Mouse (Mus musculus): ENCODE data around the gene Magee1. TPM values are rescaled to one million over a fixed set of nuclear protein-coding genes. Genes with fewer than 3 reads are reported as not detected.
"Not testable (repeated sequence)": the region's sequence is repeated elsewhere in the genome, so short reads cannot be mapped to it uniquely, and the experiment has no call there.

Gene Magee1
- total RNA-seq (2014; fragmentation: Nextera tagmentation) (1.2 and 2.3 TPM in 2 replicates), total RNA-seq (2017) (1.8 and 2.6 TPM in 2 replicates)

DNA sequence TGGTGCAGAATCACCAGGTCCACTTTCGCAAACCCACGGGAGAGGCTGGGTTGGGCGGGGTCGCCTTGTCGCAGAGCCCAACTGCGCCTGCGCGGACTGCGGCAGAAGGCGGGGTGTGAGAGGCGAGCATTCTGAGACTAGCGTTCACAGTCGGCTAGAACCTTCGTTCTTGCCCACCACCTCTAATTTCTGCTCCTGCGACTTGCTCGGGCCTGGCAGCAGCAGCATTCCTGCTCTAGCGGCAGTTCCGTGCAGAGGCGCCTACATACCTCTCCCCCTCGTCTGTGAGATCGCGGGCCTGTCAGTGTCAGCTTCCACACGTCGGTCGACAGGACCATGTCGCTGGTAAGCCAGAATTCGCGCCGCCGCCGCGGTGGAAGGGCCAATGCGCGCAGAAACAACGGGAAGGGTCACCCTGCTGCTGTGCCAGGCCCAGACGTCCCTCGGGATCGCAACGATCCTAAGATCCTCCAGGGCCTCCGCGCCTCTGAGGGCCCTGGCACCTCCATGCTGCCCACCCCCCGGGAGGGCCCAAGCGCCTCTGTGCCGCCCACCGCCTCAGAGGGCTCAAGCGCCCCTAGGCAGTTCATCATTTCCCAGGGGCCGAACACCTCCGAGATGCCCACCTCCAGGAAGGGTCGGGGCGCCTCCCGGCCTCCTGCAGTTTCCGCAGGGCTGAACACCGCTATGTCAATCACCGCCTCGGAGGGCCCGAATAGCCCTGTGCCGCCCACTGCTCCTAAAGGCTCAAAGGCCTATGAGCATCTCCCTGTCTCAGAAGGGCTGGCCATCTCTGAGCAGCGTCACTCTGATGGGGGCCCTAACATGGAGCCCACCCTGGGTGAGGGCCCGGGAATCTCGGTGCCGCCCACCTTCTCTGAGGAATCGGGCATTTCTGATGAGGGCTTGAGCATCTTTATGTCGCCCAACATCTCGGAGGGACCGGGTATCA is at the start of gene Magee1:
Gene Magee1 (plus strand): TSS at position 104 of the 952 bp plus-strand sequence.
- peak; percentile 82 for ATAC-seq (replicated peaks; ENCODE audit: low FRiP score, low TSS enrichment, poor library complexity, severe bottlenecking)

DNA sequence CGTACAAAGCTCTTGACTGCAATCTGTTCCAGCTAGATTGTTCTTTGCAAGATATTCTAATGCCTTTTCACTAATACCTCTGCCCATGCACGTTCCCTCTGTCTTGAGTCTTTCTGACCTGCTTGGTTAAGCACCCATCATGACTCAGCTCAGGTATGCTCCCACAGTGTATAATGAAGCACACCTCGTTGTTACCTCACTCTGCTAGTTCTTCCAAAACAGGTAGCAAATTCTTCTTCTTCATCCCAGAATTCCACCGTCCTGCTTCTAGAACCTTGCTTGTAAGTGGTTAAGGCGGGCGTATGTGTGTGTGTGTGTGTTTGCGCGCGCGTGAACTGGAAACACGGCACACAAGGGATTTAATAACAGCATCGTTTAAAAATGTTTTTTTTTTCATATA is 41.0 kb upstream of the Magee1 start:
- ATAC-seq (replicated peaks; ENCODE audit: low FRiP score, low TSS enrichment, poor library complexity, severe bottlenecking), result peak; percentile 42; the same call in 1 of the 2 replicates

DNA sequence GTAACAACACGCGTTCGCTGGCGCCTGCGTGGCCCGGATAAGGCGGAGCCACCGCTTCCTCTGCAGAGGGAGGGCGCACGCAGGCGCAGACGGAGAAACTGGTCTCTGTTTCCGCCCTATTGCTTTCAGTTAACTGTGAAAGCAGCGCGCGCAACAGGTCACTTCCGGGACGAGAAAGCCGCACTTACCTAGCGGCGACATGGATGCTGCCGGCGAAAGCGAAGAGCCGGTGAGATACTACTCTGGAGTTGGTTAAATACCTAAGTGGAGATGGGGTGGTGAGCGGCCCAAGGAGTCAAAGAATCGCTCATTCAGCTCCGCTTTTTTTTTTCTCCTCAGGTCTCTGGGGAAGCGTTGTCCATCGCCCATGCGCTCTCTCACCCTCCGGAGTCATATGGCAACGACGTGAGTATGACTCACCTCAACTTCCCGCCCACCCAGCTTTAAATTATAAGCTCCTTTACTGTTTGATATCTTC is 40.5 kb upstream of the Magee1 start, which contains the start of gene Pbdc1:
Gene Pbdc1 (plus strand): TSS at position 142 of the 478 bp plus-strand sequence.
- ATAC-seq (replicated peaks; ENCODE audit: low FRiP score, low TSS enrichment, poor library complexity, severe bottlenecking), result peak; percentile 99

- peak; percentile 52 for ATAC-seq (replicated peaks; ENCODE audit: low FRiP score, low TSS enrichment, poor library complexity, severe bottlenecking)
Measured at GRCm38 (mm10) chrX:105080096-105080495, 40.1 kb upstream of the Magee1 start.

DNA sequence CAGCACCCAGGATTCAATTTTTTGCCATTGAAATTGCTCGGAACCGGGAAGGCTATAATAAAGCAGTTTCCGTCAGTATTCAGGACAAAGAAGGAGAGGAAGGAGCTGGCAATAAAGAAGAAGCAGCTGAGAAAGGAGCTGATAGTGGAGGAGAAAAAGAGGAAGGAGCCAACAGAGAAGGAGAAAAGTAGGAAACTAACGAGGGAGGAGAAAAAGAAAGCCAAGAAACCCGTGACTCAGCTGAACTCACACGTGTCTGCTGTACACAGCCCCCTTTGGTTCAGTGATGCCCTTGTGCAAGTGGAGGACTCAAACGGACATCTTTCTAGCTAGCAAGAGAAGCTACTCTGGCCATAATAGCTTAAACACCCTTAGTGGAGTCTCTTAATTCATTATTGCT is 37.2 kb upstream of the Magee1 start:
- not testable (repeated sequence) for ATAC-seq (replicated peaks; ENCODE audit: low FRiP score, low TSS enrichment, poor library complexity, severe bottlenecking)

- ATAC-seq (replicated peaks; ENCODE audit: low FRiP score, low TSS enrichment, poor library complexity, severe bottlenecking), result peak; percentile 78
Measured at GRCm38 (mm10) chrX:105104175-105104574, 16.0 kb upstream of the Magee1 start.

GRCm38 (mm10) chrX:105114994-105115393 is 5.2 kb upstream of the Magee1 start:
- peak; percentile 75 for ATAC-seq (replicated peaks; ENCODE audit: low FRiP score, low TSS enrichment, poor library complexity, severe bottlenecking)

DNA sequence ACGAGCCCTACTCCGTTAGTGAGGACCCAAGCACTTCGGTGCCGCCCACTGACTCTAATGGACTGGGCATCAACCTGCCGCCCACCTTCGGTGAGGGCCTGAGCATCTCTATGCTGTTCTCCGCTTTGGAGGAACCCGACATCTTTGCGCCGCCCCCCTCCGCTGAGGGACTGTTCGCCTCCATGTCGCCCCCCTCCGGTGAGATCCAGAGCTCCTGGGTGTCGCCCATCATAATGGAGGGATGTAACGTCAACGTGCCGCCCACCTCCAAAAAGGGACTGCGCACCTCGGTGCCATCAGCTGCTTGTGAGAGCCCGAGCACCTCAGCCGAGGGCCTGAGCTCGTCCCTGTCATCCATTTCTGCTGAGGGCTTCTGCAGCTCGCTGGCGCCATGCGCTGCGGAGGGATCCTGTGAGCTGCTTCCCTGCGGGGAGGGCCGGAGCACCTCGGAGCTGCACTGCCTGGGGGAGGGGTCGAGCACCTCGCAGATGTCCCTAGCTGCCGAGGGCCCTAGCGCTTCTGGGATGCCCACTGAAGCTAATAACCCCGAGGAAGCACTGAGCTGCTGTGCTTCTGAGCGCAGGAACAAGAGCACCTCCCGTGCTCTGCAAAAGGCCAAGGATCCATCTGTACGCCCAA is 1.2 kb downstream of the Magee1 start:
- peak; percentile 84 for ATAC-seq (replicated peaks; ENCODE audit: low FRiP score, low TSS enrichment, poor library complexity, severe bottlenecking)

DNA sequence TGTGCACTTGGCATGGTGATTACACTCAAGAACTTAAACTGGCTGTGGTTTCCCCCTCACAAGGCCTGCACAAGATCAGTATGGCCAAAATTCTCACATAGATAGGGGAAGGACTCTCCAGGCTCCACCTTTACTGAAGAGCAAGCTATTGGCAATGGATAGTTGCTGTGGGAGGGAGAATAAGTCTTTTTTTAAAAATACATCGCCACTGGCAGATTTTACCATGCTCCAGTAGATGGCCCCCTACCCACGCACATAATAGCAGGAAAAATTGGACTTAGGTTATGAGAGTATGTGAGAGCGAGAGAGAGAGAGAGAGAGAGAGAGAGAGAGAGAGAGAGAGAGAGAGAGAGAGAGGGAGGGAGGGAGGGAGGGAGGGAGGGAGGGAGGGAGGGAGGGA is 4.7 kb downstream of the Magee1 start:
- ATAC-seq (replicated peaks; ENCODE audit: low FRiP score, low TSS enrichment, poor library complexity, severe bottlenecking), result no peak

GRCm38 (mm10) chrX:105151872-105152461 is 31.8 kb downstream of the Magee1 start:
- ATAC-seq (replicated peaks; ENCODE audit: low FRiP score, low TSS enrichment, poor library complexity, severe bottlenecking), result no peak

- not testable (repeated sequence) for ATAC-seq (replicated peaks; ENCODE audit: low FRiP score, low TSS enrichment, poor library complexity, severe bottlenecking)
Measured at GRCm38 (mm10) chrX:105165007-105165406, 44.8 kb downstream of the Magee1 start.

- no peak for ATAC-seq (replicated peaks; ENCODE audit: low FRiP score, low TSS enrichment, poor library complexity, severe bottlenecking)
Measured at GRCm38 (mm10) chrX:105167217-105167616, 47.0 kb downstream of the Magee1 start.

Other genes with a start within 250 kb of the Magee1 start
- 46.2 and 60.5 TPM in 2 replicates for gene Pbdc1, start 40.6 kb upstream of the Magee1 start, total RNA-seq (2014; fragmentation: Nextera tagmentation)
- gene Pbdc1, start 40.6 kb upstream of the Magee1 start, total RNA-seq (2017), result 61.8 and 70.4 TPM in 2 replicates